Mouse (Mus musculus): ENCODE data around the gene Pik3r1. TPM values are rescaled to one million over a fixed set of nuclear protein-coding genes. Genes with fewer than 3 reads are reported as not detected.
A peak's percentile ranks its signal among the peaks of the same experiment; 100 is the strongest.

Pik3r1 gene
- polyA plus RNA-seq, 1 experiment from 2014 or later: 16.6 TPM

DNA sequence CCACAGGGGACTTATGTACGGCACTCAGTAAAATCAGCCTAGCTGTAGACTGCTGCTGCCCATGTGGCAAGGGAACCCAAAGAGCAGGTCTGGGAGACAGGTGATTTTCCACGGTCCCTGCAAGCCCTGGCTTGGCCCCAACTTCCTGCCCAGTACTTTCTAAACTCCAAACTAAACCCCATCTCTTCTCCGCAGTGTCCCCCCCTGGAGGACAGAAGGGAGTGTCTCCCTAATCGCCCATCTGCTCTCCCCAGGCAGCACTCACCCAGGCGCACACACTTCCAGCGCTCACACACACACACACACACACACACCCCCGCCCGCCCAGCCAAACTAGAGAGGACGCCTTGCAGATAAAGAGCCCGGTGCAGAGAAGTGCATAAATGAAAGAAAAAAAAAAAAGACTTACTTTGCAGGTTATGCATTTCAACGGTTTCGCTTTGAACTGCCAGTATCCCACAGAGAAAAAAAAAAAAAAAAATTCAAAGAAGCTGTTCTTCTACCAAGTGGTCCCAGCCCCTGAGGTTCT lies 74.0 kb downstream of the Pik3r1 start:
- Histone ChIP-seq H3K9me3 (replicated peaks; ENCODE audit: control insufficient read depth, low read length) (no peaks in the 10 kb centered on the region), H3K4me3 (ENCODE audit: low read depth, low read length) (peak overlapping the region; percentile 54), H3K36me3 (ENCODE audit: control insufficient read depth, insufficient read depth, low read length) (no peaks in the 10 kb centered on the region), H3K9ac (ENCODE audit: low read depth, low read length) (peak overlapping the region; percentile 81), H3K27ac (ENCODE audit: low read depth, low read length) (peak overlapping the region; percentile 70), H3K4me1 (ENCODE audit: control insufficient read depth, insufficient read depth, low read length) (peaks cover 13% of the 10 kb centered on the region), H3K4me2 (peak overlapping the region; percentile 87), H3K27me3 (ENCODE audit: control insufficient read depth, insufficient read depth, low read length) (no peaks in the 10 kb centered on the region)
- 1% methylated on average over 12 of the region's 12 CpGs for WGBS (ENCODE audit: insufficient replicate concordance)
- peak; percentile 82 for ATAC-seq (replicated peaks; ENCODE audit: insufficient number of reproducible peaks, low FRiP score, low TSS enrichment)

DNA sequence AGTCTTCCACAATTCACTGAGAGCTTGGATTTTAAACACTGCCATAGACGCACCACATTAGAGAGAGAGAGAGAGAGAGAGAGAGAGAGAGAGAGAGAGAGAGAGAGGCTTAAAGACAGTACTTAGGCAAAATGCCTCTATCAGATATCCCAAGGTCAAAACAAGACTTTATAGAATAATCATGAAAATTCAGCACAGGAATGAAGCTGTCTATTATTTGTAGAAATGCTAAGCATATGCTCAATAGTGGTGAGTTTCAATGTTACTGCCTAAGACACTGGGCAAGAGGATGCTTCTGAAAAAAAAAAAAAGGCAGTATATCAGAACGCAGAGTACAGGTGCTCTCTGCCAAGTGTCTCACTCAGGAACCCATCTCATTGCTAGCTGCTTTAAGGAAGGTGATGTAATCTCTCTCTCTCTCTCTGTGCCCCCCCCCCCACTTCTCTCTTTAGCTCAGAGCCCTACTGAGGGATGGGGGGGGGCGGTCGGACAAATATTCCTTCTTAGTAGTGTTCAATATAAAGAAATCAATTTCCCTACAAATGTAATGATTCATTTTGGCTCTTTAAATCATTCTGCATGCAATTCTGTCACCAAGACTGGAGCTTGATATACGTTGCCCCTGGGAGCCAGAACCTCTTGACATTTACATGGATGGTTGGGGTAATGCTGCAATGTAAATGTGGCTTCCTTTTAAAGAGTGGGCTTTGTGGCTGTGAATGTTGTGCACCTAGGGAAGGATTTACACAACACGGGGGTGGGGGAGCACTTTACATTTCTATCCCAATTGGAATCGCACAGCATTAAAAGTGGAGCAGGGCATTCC lies 74.9 kb downstream of the Pik3r1 start:
- peak overlapping the region; percentile 54; the same call in 1 of the 2 replicates for H3K4me3 ChIP-seq (ENCODE audit: low read depth, low read length)
- ATAC-seq (replicated peaks; ENCODE audit: insufficient number of reproducible peaks, low FRiP score, low TSS enrichment): no peak
- no peak overlapping the region for H3K27ac ChIP-seq (ENCODE audit: low read depth, low read length)
- peaks cover 13% of the 10 kb centered on the region for H3K4me1 ChIP-seq (ENCODE audit: control insufficient read depth, insufficient read depth, low read length)
- 53% methylated on average over 7 of the region's 7 CpGs for WGBS (ENCODE audit: insufficient replicate concordance)
- no peaks in the 10 kb centered on the region for H3K36me3 ChIP-seq (ENCODE audit: control insufficient read depth, insufficient read depth, low read length)
- no peaks in the 10 kb centered on the region for H3K27me3 ChIP-seq (ENCODE audit: control insufficient read depth, insufficient read depth, low read length)
- H3K4me2 ChIP-seq: peak overlapping the region; percentile 87
- H3K9me3 ChIP-seq (replicated peaks; ENCODE audit: control insufficient read depth, low read length): no peaks in the 10 kb centered on the region
- no peak overlapping the region for H3K9ac ChIP-seq (ENCODE audit: low read depth, low read length)

DNA sequence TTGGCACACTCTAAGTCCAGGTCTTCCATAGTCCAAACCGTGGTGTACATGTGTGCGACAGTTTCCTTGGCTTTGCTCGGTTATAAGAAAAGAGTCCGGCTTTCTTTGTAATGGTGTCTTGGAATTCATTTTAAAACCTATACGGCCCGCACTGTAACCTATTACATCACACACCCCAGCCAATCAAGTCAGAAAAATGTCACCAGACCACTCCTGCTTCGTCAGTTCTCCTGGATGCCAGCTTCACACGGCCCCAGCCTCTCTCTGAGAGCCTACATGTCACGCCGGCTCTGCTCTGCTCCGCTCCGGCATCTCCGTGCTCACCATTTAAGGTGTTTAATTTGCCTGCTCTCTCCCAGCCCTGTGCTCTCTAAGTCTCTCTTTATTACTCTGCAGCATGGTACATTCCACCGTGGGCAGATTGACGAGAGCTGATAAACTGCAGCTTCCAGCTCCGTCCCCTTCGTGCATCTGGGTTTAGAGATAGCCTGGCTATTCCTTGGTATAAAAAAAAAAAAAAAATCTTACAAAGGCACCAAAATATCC lies 75.7 kb downstream of the Pik3r1 start:
- Histone ChIP-seq H3K27ac (ENCODE audit: low read depth, low read length) (peak overlapping the region; percentile 23; the same call in 1 of the 2 replicates), H3K36me3 (ENCODE audit: control insufficient read depth, insufficient read depth, low read length) (peaks cover 1% of the 10 kb centered on the region), H3K9me3 (replicated peaks; ENCODE audit: control insufficient read depth, low read length) (no peaks in the 10 kb centered on the region), H3K27me3 (ENCODE audit: control insufficient read depth, insufficient read depth, low read length) (no peaks in the 10 kb centered on the region), H3K4me1 (ENCODE audit: control insufficient read depth, insufficient read depth, low read length) (peaks cover 13% of the 10 kb centered on the region), H3K4me3 (ENCODE audit: low read depth, low read length) (peak overlapping the region; percentile 25), H3K4me2 (peak overlapping the region; percentile 87), H3K9ac (ENCODE audit: low read depth, low read length) (peak overlapping the region; percentile 6; the same call in 1 of the 2 replicates)
- WGBS (ENCODE audit: insufficient replicate concordance): 28% methylated on average over 17 of the region's 17 CpGs
- peak; percentile 50 for ATAC-seq (replicated peaks; ENCODE audit: insufficient number of reproducible peaks, low FRiP score, low TSS enrichment)

DNA sequence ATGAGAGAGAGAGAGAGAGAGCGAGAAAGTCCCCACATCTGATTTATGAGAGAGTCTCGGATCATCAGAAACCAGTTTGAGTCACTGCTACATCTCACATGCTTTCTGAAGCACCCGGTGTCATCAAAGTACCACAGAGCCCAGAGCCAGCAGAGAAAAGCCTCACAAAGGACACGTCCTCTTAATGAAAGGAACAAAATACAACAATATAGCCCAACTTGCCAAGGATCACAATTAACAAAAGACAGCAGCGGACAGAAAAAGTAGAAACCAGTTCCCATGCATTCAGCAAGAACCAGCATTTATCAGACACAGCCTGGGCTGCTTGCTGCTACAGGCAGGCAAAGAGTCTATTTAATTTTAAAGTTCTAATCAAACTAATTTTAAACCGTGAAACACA lies 76.3 kb downstream of the Pik3r1 start:
- H3K9ac ChIP-seq (ENCODE audit: low read depth, low read length): peak overlapping the region; percentile 43; the same call in 1 of the 2 replicates
- no peak for ATAC-seq (replicated peaks; ENCODE audit: insufficient number of reproducible peaks, low FRiP score, low TSS enrichment)
- H3K4me2 ChIP-seq: peak overlapping the region; percentile 87
- H3K27ac ChIP-seq (ENCODE audit: low read depth, low read length): no peak overlapping the region
- no peaks in the 10 kb centered on the region for H3K27me3 ChIP-seq (ENCODE audit: control insufficient read depth, insufficient read depth, low read length)
- no peak overlapping the region for H3K4me3 ChIP-seq (ENCODE audit: low read depth, low read length)
- no peaks in the 10 kb centered on the region for H3K9me3 ChIP-seq (replicated peaks; ENCODE audit: control insufficient read depth, low read length)
- peaks cover 7% of the 10 kb centered on the region for H3K36me3 ChIP-seq (ENCODE audit: control insufficient read depth, insufficient read depth, low read length)
- H3K4me1 ChIP-seq (ENCODE audit: control insufficient read depth, insufficient read depth, low read length): peaks cover 13% of the 10 kb centered on the region
- 61% methylated on average over 6 of the region's 6 CpGs for WGBS (ENCODE audit: insufficient replicate concordance)

DNA sequence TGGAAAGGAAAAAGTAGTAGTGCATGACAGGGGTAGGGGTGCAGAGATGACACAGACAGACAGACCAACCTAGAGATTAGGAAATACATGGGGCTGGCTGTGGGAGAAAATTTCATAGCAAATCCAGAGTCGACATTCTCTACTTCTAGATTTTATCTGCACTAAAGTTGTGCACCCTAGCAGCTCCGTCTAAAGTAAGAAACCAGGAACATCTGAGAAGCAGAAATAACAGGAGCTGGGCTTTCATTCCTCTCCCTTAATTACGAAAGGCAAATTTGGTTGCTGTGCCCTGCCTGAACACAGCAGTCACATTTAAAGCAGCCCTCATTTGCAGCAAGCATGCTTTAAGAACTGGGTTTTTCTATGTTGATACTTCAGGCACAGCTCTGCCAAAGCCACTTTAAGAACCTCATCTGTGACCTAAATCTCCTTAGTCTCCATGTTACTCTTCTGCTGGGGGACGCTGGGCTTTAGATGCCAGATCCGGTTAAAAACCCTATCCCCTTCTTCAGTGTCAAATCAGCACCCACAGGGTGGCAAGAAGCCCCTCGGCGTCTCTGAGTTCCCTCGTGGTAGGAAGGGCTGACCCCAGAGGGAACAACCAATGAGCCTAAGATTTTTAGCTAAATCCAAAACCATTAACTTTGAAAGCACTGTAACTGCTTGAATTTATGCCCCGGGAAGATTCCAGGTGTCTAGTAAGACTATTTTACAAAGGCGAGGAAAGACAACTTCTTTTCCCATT lies 76.9 kb downstream of the Pik3r1 start:
- H3K4me1 ChIP-seq (ENCODE audit: control insufficient read depth, insufficient read depth, low read length): peaks cover 13% of the 10 kb centered on the region
- no peaks in the 10 kb centered on the region for H3K9me3 ChIP-seq (replicated peaks; ENCODE audit: control insufficient read depth, low read length)
- no peak overlapping the region for H3K4me3 ChIP-seq (ENCODE audit: low read depth, low read length)
- peaks cover 12% of the 10 kb centered on the region for H3K36me3 ChIP-seq (ENCODE audit: control insufficient read depth, insufficient read depth, low read length)
- 60% methylated on average over 10 of the region's 10 CpGs for WGBS (ENCODE audit: insufficient replicate concordance)
- no peaks in the 10 kb centered on the region for H3K27me3 ChIP-seq (ENCODE audit: control insufficient read depth, insufficient read depth, low read length)
- peak overlapping the region; percentile 18; the same call in 1 of the 2 replicates for H3K9ac ChIP-seq (ENCODE audit: low read depth, low read length)
- no peak for ATAC-seq (replicated peaks; ENCODE audit: insufficient number of reproducible peaks, low FRiP score, low TSS enrichment)
- peak overlapping the region; percentile 87 for H3K4me2 ChIP-seq
- no peak overlapping the region for H3K27ac ChIP-seq (ENCODE audit: low read depth, low read length)

DNA sequence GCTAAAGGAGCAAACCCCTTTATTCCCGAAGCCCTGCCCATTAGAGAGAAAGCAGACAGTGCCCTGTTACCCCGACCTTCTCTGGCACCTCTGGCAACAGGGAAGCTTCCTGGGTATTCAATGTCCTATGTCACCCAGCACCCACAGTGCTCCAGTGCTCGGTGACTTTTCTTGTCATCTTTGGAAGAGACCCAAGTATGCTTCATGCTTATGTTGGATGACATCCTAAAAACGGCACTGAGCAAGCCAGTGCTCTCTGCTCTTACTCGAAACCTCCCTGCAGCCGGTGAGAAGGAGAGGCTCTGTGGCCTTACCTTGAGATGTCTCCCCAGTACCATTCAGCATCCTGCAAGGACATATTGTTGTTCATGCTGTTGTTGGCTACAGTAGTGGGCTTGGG lies 77.8 kb downstream of the Pik3r1 start:
- peaks cover 13% of the 10 kb centered on the region for H3K4me1 ChIP-seq (ENCODE audit: control insufficient read depth, insufficient read depth, low read length)
- no peaks in the 10 kb centered on the region for H3K27me3 ChIP-seq (ENCODE audit: control insufficient read depth, insufficient read depth, low read length)
- no peak overlapping the region for H3K27ac ChIP-seq (ENCODE audit: low read depth, low read length)
- 69% methylated on average over 6 of the region's 6 CpGs for WGBS (ENCODE audit: insufficient replicate concordance)
- no peak overlapping the region for H3K4me2 ChIP-seq
- no peak for ATAC-seq (replicated peaks; ENCODE audit: insufficient number of reproducible peaks, low FRiP score, low TSS enrichment)
- no peaks in the 10 kb centered on the region for H3K9me3 ChIP-seq (replicated peaks; ENCODE audit: control insufficient read depth, low read length)
- H3K4me3 ChIP-seq (ENCODE audit: low read depth, low read length): no peak overlapping the region
- H3K36me3 ChIP-seq (ENCODE audit: control insufficient read depth, insufficient read depth, low read length): peaks cover 19% of the 10 kb centered on the region
- no peak overlapping the region for H3K9ac ChIP-seq (ENCODE audit: low read depth, low read length)

DNA sequence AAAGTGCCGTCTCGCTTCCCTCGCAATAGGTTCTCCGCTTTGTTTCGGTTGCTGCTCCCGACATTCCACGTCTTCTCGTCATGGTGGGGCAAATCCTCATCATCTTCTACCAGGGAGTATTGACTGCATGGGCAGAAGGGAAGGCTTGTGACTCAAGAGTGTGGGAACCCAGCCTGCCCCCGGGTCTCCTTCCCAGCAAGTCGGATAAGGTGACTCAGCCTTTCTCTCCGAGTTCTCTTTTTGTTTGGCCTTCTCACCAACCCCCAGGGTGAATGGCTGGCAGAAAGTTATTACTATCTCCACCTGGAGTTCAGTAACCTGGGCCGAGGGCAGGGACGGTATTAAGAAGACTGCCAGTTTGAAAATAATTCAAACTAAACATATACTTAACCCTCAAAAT lies 81.8 kb downstream of the Pik3r1 start:
- no peak overlapping the region for H3K4me2 ChIP-seq
- H3K4me3 ChIP-seq (ENCODE audit: low read depth, low read length): no peak overlapping the region
- no peaks in the 10 kb centered on the region for H3K27me3 ChIP-seq (ENCODE audit: control insufficient read depth, insufficient read depth, low read length)
- H3K36me3 ChIP-seq (ENCODE audit: control insufficient read depth, insufficient read depth, low read length): peaks cover 27% of the 10 kb centered on the region
- H3K9me3 ChIP-seq (replicated peaks; ENCODE audit: control insufficient read depth, low read length): no peaks in the 10 kb centered on the region
- H3K9ac ChIP-seq (ENCODE audit: low read depth, low read length): no peak overlapping the region
- WGBS (ENCODE audit: insufficient replicate concordance): 89% methylated on average over 13 of the region's 13 CpGs
- ATAC-seq (replicated peaks; ENCODE audit: insufficient number of reproducible peaks, low FRiP score, low TSS enrichment): no peak
- no peak overlapping the region for H3K27ac ChIP-seq (ENCODE audit: low read depth, low read length)
- peaks cover 5% of the 10 kb centered on the region for H3K4me1 ChIP-seq (ENCODE audit: control insufficient read depth, insufficient read depth, low read length)

DNA sequence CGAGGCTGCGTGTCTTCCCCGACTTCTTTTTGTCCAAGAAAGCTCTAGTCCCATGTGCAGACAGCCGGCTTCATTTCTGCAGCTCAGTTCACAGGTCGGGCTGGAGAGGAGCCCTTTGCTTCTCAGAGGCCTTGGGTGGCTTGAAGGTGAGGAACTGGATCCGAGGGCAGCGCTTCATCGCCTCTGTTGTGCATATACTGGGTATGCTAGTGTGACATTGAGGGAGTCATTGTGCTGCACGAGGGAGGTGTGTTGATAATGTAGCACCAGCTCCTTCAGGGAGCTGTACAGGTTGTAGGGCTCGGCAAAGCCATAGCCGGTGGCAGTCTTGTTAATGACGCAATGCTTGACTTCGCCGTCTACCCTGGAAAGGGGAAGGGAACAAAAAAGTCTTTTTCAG lies 83.3 kb downstream of the Pik3r1 start:
- Histone ChIP-seq H3K27me3 (ENCODE audit: control insufficient read depth, insufficient read depth, low read length) (no peaks in the 10 kb centered on the region), H3K36me3 (ENCODE audit: control insufficient read depth, insufficient read depth, low read length) (peaks cover 27% of the 10 kb centered on the region), H3K4me3 (ENCODE audit: low read depth, low read length) (no peak overlapping the region), H3K9me3 (replicated peaks; ENCODE audit: control insufficient read depth, low read length) (no peaks in the 10 kb centered on the region), H3K4me1 (ENCODE audit: control insufficient read depth, insufficient read depth, low read length) (no peaks in the 10 kb centered on the region), H3K9ac (ENCODE audit: low read depth, low read length) (no peak overlapping the region), H3K27ac (ENCODE audit: low read depth, low read length) (no peak overlapping the region), H3K4me2 (no peak overlapping the region)
- 90% methylated on average over 14 of the region's 14 CpGs for WGBS (ENCODE audit: insufficient replicate concordance)
- no peak for ATAC-seq (replicated peaks; ENCODE audit: insufficient number of reproducible peaks, low FRiP score, low TSS enrichment)

All from heart, embryonic 11.5 days (tissue).